Mouse (Mus musculus) lung, postnatal 4 days (tissue): Measurements from ENCODE around the gene Trabd2b.

Source experiments
- DNase-seq, 2 experiments: peaks; one replicate each; pipeline ENCODE4 v3.0.0; 2021

Gene Trabd2b

DNA sequence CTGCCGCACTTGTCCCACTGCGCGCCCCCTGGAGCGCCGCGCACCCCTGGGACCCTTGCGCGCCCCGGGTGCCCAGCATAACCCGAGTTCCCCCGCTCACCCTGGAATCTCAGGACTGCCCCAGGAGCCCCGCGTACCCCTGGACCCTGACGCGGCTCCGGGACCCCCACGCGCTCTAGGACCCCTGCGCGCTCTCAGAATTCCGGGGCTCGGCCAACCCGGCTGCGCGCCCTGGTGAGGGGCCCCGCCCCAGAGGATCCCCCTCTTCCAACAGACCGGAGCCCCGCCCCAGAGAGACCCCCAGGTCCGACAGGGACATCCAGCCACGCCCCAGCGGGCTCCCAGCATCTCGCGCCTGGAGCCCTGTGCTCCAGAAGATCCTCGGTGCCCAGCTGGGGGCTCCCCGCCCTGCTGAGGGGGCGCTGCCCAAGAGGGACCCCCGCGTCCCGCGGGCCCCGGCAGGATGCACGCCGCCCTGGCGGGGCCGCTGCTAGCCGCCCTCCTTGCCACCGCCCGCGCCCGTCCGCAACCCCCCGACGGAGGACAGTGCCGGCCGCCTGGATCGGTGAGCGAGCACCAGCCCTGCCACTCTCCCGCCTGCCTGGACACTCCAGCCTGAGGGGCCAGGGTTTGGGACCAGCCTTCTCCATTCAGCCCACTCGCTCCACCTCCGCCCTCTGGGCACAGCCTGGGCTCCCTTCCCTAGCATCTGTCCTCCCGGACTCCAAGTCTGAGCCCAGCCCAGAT is at the start of gene Trabd2b:
TSS of gene Trabd2b (plus strand) at position 370 of the 747 bp plus-strand sequence.
- peak; percentile 36 to 46 for DNase-seq

- no peak for DNase-seq
These were observed 49.1 kb upstream of the Trabd2b start for GRCm38 (mm10) chr4:114357420-114357819.

GRCm38 (mm10) chr4:114358874-114359273 is 47.6 kb upstream of the Trabd2b start:
- no peak for DNase-seq

DNA sequence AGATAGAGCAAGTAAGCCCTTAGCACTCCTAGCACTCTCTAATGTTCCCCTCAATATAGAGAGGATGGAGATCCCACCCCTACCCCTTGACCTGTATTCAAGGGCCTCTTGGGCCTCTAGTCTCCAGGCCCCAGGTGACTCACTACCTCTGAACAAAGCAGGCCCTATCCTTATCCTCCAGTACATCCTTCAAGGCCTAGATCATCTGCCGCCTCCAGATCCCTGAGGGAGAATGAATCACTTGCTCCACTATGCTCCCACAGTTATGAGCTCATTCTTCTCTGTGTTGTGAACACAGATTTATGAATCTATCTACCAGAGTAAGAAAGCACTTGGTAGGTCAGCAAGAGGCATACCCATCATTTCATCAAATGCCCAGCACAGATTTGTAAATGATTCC is 46.7 kb upstream of the Trabd2b start:
- no peak for DNase-seq

- DNase-seq, result no peak
These were observed 45.2 kb upstream of the Trabd2b start for GRCm38 (mm10) chr4:114361336-114361735.

DNA sequence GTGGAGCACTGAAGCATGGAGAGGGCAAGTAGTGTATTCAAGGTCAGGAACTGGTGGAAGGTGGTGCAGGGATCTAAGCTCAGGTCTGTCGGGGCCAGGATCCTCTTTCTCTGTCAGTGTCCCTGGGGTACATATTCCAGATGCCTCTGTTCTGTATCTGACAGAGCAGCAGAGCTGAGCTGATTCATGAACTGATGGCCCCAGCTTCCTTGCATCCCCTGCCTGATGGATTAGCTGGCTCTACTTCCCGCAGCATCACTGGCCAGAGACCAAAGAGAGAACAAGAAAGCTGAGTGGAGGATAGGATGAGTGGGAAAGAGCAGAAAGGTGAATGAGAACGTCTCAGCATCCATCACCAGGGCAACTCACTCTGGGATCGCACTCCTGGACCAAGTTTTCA is 41.5 kb upstream of the Trabd2b start:
- DNase-seq, result no peak

DNA sequence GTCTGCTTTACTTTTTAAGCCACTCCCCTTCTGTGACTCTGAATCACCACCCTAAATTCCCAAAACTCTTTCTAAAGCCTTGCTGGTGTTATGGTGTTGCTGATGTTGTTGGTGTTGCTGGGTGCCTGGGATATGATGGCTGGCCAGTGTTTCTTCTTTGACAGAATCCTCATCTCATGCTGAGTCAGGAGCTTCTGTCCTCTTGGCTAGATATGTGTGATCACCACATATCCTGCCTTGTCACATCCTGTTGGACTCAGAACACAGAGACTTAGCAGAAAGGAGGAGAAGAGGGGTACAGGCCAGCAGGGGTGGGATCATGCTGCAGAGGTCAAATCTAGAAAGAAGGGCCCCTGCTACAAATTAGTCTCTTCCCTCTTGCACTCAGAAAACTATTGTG is 40.9 kb upstream of the Trabd2b start:
- no peak for DNase-seq

DNA sequence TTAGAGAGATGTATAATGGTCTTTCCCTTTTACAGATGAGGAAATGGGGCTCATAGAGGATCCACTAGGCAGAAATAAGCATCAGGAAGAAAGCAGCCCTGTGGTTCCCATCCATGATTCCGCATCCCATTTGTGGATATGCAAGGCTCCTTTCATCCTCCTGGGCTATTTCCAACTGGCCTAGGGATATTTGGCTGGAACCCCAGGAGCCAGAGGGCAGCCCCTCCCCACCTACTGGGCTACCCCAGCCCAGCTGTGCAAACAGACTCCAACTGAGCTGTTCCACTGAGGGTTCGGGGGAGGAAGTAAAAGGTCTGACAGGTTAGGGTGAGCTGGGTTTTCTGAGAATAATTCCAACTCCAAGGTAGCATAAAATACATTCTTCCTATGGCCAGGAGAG is 39.5 kb upstream of the Trabd2b start:
- DNase-seq, result no peak

GRCm38 (mm10) chr4:114367840-114368239 is 38.7 kb upstream of the Trabd2b start:
- DNase-seq, result peak; percentile 37 to 64

DNA sequence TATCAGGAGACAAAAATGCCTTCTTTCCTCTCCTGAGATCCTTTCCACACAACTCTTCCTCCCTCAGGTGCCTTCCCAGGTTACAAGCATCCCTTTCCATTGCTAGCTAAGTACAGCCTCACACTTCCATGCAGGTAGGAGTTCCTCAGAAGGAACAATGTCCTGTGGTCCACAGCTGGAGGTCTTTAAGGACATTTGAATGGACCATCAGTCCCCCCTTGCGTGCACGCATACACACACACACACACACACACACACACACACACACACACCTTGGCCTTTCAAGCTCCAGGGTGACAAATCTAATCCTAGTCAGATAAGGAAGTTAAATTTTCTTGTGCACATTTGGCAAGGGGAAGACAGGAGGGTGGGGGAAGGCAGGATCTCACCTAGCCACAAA is 36.9 kb upstream of the Trabd2b start:
- no peak for DNase-seq

DNA sequence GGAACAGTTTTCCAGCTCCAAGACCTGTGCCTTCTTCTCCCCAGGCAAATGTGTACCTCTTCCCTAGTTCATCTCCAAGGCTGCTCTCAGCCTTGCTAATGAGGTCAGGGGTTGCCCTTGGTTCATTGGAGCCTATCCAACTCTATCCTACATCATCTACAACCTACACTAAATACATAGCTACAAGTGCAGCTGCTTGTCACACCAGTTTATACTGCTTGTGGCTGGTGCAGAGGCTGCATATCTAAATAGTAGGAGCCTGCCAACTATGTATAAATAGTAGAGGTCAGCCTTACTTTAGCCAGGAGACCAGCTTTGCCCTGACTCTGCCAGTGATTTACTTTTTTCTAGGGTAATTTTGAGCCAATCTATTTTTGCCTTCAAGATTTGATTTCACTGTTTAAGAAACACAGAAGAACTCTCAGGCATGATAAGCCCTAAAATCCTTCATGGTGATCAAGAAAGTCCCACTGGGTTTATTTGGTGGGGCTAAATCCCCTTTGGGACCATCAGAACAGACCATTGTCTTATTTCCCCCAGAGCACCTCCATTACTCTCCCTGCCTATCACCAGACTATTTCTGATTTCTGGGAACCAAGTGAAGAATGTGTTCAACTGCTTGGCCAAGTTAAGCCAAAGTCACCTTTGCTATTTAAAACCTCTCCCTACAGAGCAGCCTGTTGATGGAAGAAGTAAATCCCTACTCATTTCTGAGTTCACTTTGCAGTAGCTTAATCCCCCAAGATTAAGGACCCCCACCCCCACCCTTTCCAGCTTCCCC is 35.4 kb upstream of the Trabd2b start:
- DNase-seq, result no peak

GRCm38 (mm10) chr4:114372699-114373098 is 33.8 kb upstream of the Trabd2b start:
- DNase-seq, result no peak

DNA sequence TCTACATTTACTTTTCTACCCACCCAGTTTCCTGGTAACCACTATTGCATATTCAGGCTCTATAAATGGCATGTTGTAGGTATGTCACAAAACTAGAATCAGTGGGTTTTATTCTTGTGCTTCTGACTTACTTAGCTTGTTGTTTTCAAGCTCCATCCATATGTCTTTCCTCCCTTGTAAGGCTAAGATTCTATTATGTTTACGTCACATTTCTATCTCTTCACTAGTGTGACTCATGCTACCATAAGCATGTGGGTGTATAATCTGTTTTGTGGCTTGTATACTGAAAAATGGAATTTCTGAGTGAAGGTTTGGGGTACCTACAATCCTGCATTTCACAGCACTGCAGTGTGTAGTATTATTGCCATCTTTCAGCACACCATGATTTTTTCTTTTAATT is 32.2 kb upstream of the Trabd2b start:
- DNase-seq, result no peak

GRCm38 (mm10) chr4:114377531-114377930 is 29.0 kb upstream of the Trabd2b start:
- DNase-seq, result no peak

DNA sequence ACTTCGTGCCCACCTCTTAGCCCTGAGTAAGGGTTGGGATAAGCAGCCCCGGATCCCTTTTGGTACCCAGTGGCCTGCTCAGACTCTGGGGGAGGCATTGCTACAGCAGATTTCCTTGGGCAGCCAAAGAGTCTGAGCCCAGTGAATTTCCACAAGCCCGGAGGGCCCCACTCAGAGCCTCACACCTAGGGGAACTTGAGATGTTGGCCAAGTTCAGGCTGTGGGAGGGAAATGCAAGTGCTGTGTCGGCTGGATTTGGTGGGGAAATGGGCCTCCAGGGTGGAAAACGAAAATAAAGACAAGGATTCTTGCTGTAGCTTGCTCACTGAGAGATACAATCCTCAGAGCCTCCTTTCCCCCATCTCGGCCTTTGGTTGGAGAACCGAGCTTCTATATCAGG is 28.0 kb upstream of the Trabd2b start:
- no peak for DNase-seq

DNA sequence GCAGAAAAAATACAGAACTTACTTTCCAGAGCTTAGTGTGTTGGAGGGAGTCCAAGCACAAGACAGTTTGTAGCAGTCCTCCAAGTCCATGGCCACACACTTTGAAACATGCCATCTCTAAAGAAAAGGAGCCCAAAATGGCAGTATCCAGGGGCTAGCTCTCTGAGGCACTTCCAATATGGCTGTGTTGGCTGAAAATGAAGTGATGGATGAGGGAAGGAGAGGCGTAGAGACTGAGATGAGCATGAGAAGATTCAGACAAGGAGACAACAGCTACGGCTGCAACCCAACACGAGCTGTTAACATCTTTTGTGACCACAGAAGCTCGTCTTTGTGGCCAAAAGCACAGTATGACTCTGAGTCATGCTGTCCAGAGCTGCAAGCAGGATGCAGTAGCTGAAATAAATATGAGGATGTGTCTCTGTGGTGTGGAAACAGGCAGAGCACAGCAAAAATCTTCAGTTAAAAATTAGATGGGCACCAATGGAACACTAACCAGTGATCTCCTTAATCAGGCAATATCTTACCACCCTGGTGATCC is 27.0 kb upstream of the Trabd2b start:
- DNase-seq, result no peak

DNA sequence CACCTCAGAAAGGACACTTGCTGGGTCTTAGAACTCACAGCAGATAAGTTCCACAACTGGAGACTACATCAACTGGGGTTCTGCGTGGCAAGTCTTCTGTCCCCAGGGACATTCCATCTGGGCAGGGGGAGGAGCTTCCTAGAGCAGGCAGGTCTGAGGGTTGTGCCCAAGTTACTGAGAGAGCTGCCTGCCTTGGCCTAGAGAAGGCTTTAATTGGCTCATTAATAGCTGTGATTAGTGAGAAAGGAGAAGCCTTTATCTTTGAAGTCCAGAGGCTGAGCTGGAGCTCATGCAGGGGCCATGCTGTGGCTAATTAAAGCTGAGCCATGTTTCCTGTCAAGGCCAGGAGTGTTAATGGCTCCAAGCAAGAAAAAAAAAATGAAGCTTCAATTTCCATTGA is 23.9 kb upstream of the Trabd2b start:
- no peak for DNase-seq

DNA sequence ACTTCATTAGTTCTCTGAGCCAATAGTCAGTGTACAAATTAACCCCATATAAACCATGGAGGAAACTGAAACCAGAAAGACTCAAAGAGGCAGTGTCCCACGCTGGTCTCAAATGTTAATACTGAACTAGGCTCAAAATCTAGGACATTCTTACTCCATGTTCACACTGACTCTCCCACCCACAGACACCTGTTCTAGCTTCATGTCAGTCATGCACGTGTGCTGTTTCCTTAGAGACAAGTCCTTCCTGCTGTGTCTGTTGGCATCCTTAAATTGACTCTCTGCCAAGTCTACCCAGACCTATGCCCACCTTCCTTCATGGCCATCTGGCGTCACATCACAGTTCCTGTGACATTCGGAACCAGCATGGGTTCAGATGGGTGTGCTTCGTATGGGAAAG is 21.3 kb upstream of the Trabd2b start:
- DNase-seq, result no peak

DNA sequence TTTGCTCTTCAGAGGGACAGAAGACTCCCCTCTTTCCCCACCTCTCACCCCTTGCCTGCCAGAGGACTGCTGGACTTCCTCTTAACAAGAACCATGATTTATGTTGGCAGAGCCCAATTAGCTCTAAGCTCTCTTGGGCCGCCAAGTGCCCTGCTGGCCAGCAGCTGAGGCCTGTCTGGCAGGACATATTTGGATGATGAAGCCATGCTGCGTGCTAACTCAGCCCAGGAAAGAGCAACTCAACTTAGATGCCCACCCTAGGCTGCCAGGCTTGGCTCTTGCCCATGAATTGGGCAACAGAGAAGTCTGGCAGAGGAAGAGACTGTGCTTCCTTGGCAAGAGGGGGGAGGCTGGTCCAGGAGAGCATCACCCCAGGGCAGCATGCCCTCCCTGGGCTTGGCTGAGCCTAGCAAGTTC is 20.1 kb upstream of the Trabd2b start:
- DNase-seq, result peak; percentile 39 to 82

GRCm38 (mm10) chr4:114387527-114388135 is 18.9 kb upstream of the Trabd2b start:
- peak; percentile 57 to 89 for DNase-seq

DNA sequence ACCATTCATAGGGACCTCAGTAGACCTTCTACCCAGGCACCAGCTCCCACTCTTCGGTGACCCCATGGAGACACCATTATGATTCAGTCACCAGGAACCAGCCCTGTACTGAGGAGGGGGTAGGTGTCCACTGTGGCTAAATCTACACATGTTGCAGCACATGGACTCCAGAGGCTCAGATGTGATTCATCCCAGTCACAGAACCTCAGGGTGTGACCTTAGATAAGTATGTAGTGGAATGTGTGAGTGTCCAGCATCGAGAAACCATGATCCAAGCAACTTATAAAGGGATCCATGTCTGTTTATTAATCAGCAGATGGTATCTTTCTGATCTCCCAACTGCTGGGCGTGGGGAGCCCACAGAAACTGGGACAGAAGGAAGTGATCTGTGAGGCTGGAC is 18.2 kb upstream of the Trabd2b start:
- peak in 1 of 2 experiments; percentile 44 for DNase-seq

DNA sequence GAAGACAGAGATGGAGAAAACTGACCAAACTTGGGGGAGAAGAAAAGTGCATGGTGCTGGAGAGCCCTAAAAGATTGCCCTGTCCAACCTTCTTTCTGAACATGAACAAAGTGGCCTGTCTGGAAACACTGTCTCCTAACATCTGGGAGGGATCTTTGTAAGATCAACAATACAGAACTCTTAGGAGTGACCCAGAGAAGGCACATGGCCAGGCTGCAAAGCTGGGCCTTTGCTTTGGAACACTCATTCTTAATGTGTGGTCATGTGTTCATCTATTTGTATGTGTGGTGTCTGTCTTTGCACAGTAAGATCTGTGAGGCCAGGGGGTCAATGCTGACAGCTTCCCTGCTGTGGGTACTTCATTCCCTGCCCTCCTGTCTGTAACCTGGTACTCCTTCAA is 16.9 kb upstream of the Trabd2b start:
- DNase-seq, result peak; percentile 23 to 67

DNA sequence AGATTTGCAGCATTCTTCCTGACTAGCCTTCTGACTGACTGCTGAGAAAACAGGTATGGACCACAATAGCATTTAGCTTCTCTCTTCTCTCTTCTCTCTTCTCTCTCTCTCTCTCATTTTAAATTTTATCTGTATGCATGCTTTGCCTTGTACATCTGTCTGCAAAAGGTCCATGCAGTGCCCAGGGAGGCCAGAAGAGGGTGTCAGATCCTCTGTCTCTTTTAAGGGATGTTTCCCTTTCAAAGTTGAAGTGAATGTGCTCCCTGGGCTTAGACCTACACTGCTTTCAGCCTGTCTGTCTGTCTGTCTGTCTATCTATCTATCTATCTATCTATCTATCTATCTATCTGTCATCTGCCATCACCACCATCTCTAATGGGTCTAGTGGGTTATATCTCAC is 8.9 kb upstream of the Trabd2b start:
- DNase-seq, result peak in 1 of 2 experiments; percentile 54

DNA sequence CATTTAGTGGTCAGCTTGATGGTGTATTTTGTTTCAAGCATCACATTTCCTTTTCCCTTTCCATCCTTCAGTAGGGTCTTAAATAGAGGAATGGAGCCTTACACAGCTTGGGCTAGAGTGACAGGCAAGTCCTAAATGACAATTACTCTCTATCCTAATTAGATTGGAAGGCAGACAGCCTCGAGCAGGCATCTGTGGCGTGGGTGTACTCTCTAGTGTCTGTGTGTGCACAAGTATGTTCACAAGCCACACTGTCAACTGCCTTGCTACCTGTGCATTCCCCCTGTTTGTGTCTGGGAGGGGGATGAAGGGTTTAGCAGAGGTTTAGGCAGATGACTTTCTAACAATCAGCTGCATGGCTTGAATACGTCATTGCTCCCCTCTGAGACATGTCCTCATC is 6.7 kb upstream of the Trabd2b start:
- no peak for DNase-seq
